29 mouse cellular contexts compared by ENCODE assay signal in genomic region chr17:86588704-86589449, GRCm38 (mm10).
A peak's percentile ranks its signal among the peaks of the same experiment; 100 is the strongest.
DNase-seq lines count a peak whose midpoint lies in the region; ATAC-seq lines count a peak whose summit lies in the region.
"Had no signal": no experiment of that assay in that cellular context is flagged by ENCODE, and none has a peak within 500 bp of the region (broad histone marks: within the 10 kb centered on the region; RNA-seq: fewer than 3 reads in every experiment).

No protein-coding gene starts in this region.

- 48% methylated on average over 5 of the region's 5 CpGs for WGBS in kidney, embryonic 14.5 days
- 41% methylated on average over 5 of the region's 5 CpGs for WGBS in heart, embryonic 15.5 days
- 81% methylated on average over 5 of the region's 5 CpGs for WGBS in limb, embryonic 10.5 days

- H3K9ac ChIP-seq in kidney, embryonic 14.5 days (ENCODE audit: low read depth, low read length): peak overlapping the region; percentile 18; the same call in 1 of the 2 replicates
- no peak overlapping the region for H3K9ac ChIP-seq in heart, embryonic 15.5 days
- H3K9ac ChIP-seq: embryonic facial prominence, embryonic 13.5 days; forebrain, embryonic 13.5 days; hindbrain, embryonic 14.5 days; limb, embryonic 13.5 days; liver, embryonic 13.5 days; lung, embryonic 14.5 days; midbrain, embryonic 12.5 days; neural tube, embryonic 15.5 days had no signal

- 0 out of 2 replicates have a peak, but pooled peaks cover 8% of the 10 kb centered on the region for H3K4me1 ChIP-seq in kidney, embryonic 14.5 days (ENCODE audit: control insufficient read depth, insufficient read depth, low read length)
- peaks cover 23% of the 10 kb centered on the region for H3K4me1 ChIP-seq in brown adipose tissue, adult 24 weeks (ENCODE audit: control insufficient read depth, insufficient read depth, insufficient read length, low read length)
- peaks cover 17% of the 10 kb centered on the region for H3K4me1 ChIP-seq in heart, embryonic 15.5 days (replicated peaks)
- 0 out of 2 replicates have a peak, but pooled peaks cover 2% of the 10 kb centered on the region for H3K4me1 ChIP-seq in limb, embryonic 10.5 days
- H3K4me1 ChIP-seq: forebrain, embryonic 13.5 days; liver, embryonic 13.5 days; midbrain, embryonic 12.5 days; neural tube, embryonic 15.5 days had no signal

- peak overlapping the region; percentile 47; the same call in 1 of the 2 replicates for H3K27ac ChIP-seq in kidney, embryonic 14.5 days (ENCODE audit: low read depth, low read length)
- peak overlapping the region; percentile 37 for H3K27ac ChIP-seq in brown adipose tissue, adult 24 weeks (replicated peaks; ENCODE audit: low read depth, low read length)
- H3K27ac ChIP-seq in heart, embryonic 15.5 days: peak overlapping the region; percentile 68
- no peak overlapping the region for H3K27ac ChIP-seq in limb, embryonic 10.5 days
- H3K27ac ChIP-seq: embryonic facial prominence, embryonic 13.5 days; forebrain, embryonic 13.5 days; hindbrain, embryonic 14.5 days; limb, embryonic 13.5 days; liver, embryonic 13.5 days; midbrain, embryonic 12.5 days; neural tube, embryonic 15.5 days had no signal

- DNase-seq in kidney, adult 9 months: no peak
- DNase-seq in heart, adult 9 months (ENCODE audit: low spot score in 2 of 2): peak; percentile 39 to 51
- no peak for DNase-seq in limb, embryonic 10.5 days (ENCODE audit: low spot score)
- DNase-seq in ovary, postnatal 10 days (ENCODE audit: low spot score): no peak
- DNase-seq: adrenal gland, adult 2 months; B cell, adult 2 months; cerebellum, adult 18-20 months; cerebellum, postnatal 36 days; embryo, embryonic 11 days; gastrocnemius, postnatal 14 days; kidney, postnatal 14 days; layer of hippocampus, postnatal 36 days; liver, embryonic 13.5 days; lung, embryonic 14.5 days had no signal

- H3K9me3 ChIP-seq in kidney, embryonic 14.5 days (ENCODE audit: control insufficient read depth, low read length): no peaks in the 10 kb centered on the region
- no peaks in the 10 kb centered on the region for H3K9me3 ChIP-seq in heart, embryonic 15.5 days (replicated peaks)
- H3K9me3 ChIP-seq in limb, embryonic 10.5 days (replicated peaks): no peaks in the 10 kb centered on the region
- H3K9me3 ChIP-seq: embryonic facial prominence, embryonic 13.5 days; forebrain, embryonic 13.5 days; limb, embryonic 13.5 days; liver, embryonic 13.5 days; midbrain, embryonic 12.5 days; neural tube, embryonic 15.5 days had no signal

- H3K27me3 ChIP-seq in kidney, embryonic 14.5 days (ENCODE audit: control insufficient read depth, insufficient read depth, low read length): no peaks in the 10 kb centered on the region
- no peaks in the 10 kb centered on the region for H3K27me3 ChIP-seq in heart, embryonic 15.5 days
- H3K27me3 ChIP-seq in limb, embryonic 10.5 days (ENCODE audit: low read depth, poor library complexity, severe bottlenecking): no peaks in the 10 kb centered on the region
- H3K27me3 ChIP-seq: CH12.LX; embryonic facial prominence, embryonic 13.5 days; forebrain, embryonic 13.5 days; limb, embryonic 13.5 days; liver, embryonic 13.5 days; midbrain, embryonic 12.5 days; neural tube, embryonic 15.5 days; Patski had no signal

- H3K4me3 ChIP-seq in kidney, embryonic 14.5 days (ENCODE audit: low read length): no peak overlapping the region
- no peak overlapping the region for H3K4me3 ChIP-seq in brown adipose tissue, adult 24 weeks (ENCODE audit: insufficient read depth, low read depth, low read length)
- H3K4me3 ChIP-seq in heart, embryonic 15.5 days: no peak overlapping the region
- H3K4me3 ChIP-seq in limb, embryonic 10.5 days: no peak overlapping the region
- H3K4me3 ChIP-seq: embryonic facial prominence, embryonic 13.5 days; erythroblast, embryonic 14.5 days; forebrain, embryonic 13.5 days; limb, embryonic 13.5 days; liver, embryonic 13.5 days; midbrain, embryonic 12.5 days; neural tube, embryonic 15.5 days had no signal

- no peak overlapping the region for H3K4me2 ChIP-seq in kidney, embryonic 14.5 days (replicated peaks; ENCODE audit: low read depth, low read length)
- no peak overlapping the region for H3K4me2 ChIP-seq in heart, embryonic 15.5 days
- H3K4me2 ChIP-seq: embryonic facial prominence, embryonic 13.5 days; forebrain, embryonic 13.5 days; hindbrain, embryonic 14.5 days; limb, embryonic 13.5 days; liver, embryonic 13.5 days; lung, embryonic 14.5 days; midbrain, embryonic 12.5 days; neural tube, embryonic 15.5 days had no signal

- no peaks in the 10 kb centered on the region for H3K36me3 ChIP-seq in kidney, embryonic 14.5 days (ENCODE audit: control insufficient read depth, insufficient read depth, low read length)
- H3K36me3 ChIP-seq in heart, embryonic 15.5 days: no peaks in the 10 kb centered on the region
- H3K36me3 ChIP-seq in limb, embryonic 10.5 days: no peaks in the 10 kb centered on the region
- H3K36me3 ChIP-seq: embryonic facial prominence, embryonic 13.5 days; G1E; limb, embryonic 13.5 days; liver, embryonic 13.5 days; midbrain, embryonic 12.5 days; neural tube, embryonic 15.5 days had no signal

- no peak for ATAC-seq in kidney, embryonic 14.5 days (ENCODE audit: low FRiP score, low TSS enrichment)
- 0 out of 2 replicates have a peak, but pooled peaks have one; percentile 69 for ATAC-seq in heart, embryonic 15.5 days (replicated peaks; ENCODE audit: insufficient number of reproducible peaks, insufficient read depth, low FRiP score, low read depth)
- ATAC-seq in cerebellum, adult (ENCODE audit: insufficient number of reproducible peaks, low FRiP score, low TSS enrichment): no peak
- ATAC-seq: forebrain, embryonic 13.5 days; inflammation-experienced regulatory T-cells, adult 6 months; Patski had no signal

Comparison
In these comparisons a context has a peak if more than half of its experiments do, and no peak if none do; other contexts are left out.
1. DNase-seq: peak in heart, adult 9 months (2 of 2); none in kidney, adult 9 months (single experiment), limb, embryonic 10.5 days (single experiment) and ovary, postnatal 10 days (single experiment).